Mouse (Mus musculus) hematopoietic stem cell, adult 5-6 weeks (primary cell): ENCODE data around the gene Tigar. TPM values are rescaled to one million over a fixed set of nuclear protein-coding genes. Genes with fewer than 3 reads are reported as not detected.

Experiments
- ATAC-seq, 2 experiments: fragments of 125-278 bp in 1 of 2; replicated peaks in 1 of 2; 2 replicates each; pipeline ENCODE4 v1.8.0; 2016 to 2017; ENCODE audit warnings: inconsistent platforms in 2 of 2, mild to moderate bottlenecking in 2 of 2, moderate number of reproducible peaks in 2 of 2, low read depth in 1 of 2, moderate TSS enrichment in 1 of 2; ENCODE audit not compliant: low FRiP score in 2 of 2, poor library complexity in 2 of 2, severe bottlenecking in 2 of 2, insufficient read depth in 1 of 2, low TSS enrichment in 1 of 2
- total RNA-seq: library from RNA; stranded (forward); fragments of 172-1452, 232-1000 nt; gene quantifications from 2 replicates; pipeline ENCODE4 v1.2.3, GENCODE M21; 2017

Tigar gene
- 3.4 and 3.8 TPM in 2 replicates for total RNA-seq

- ATAC-seq = peak; percentile 98 to 99
Observed at GRCm38 (mm10) chr6:127109402-127109930, at the start of gene Tigar. Tigar (minus strand) TSS chr6:127109557.

GRCm38 (mm10) chr6:127157321-127157720, 48.0 kb upstream of the Tigar start:
- no peak for ATAC-seq

GRCm38 (mm10) chr6:127155468-127155867, 46.1 kb upstream of the Tigar start:
- ATAC-seq = no peak

GRCm38 (mm10) chr6:127154708-127155268, 45.4 kb upstream of the Tigar start:
- ATAC-seq = peak; percentile 1 to 9; a peak in 1 of 4 replicates

GRCm38 (mm10) chr6:127153972-127154707, 44.8 kb upstream of the Tigar start:
- ATAC-seq = no peak

- no peak for ATAC-seq
Observed at GRCm38 (mm10) chr6:127153296-127153800, 44.0 kb upstream of the Tigar start.

GRCm38 (mm10) chr6:127152106-127152951, 43.0 kb upstream of the Tigar start, which contains the start of gene Ccnd2:
Ccnd2 (minus strand) TSS chr6:127152193.
- ATAC-seq = peak; percentile 20 to 31

- ATAC-seq = peak; percentile 19 to 24
Observed at GRCm38 (mm10) chr6:127151565-127152105, 42.3 kb upstream of the Tigar start.

GRCm38 (mm10) chr6:127150663-127151564, 41.6 kb upstream of the Tigar start:
- ATAC-seq = peak; percentile 37 to 38; a peak in 3 of 4 replicates

- ATAC-seq = no peak
Observed at GRCm38 (mm10) chr6:127149944-127150662, 40.7 kb upstream of the Tigar start.

- ATAC-seq = no peak
Observed at GRCm38 (mm10) chr6:127149303-127149943, 40.1 kb upstream of the Tigar start.

GRCm38 (mm10) chr6:127148526-127149302, 39.4 kb upstream of the Tigar start:
- ATAC-seq = no peak

GRCm38 (mm10) chr6:127147665-127148064, 38.3 kb upstream of the Tigar start:
- ATAC-seq = peak; percentile 24 to 32; a peak in 3 of 4 replicates

GRCm38 (mm10) chr6:127146322-127146947, 37.1 kb upstream of the Tigar start:
- ATAC-seq = no peak
